ENCODE assay signal across 7 mouse cellular contexts in the genomic region with DNA sequence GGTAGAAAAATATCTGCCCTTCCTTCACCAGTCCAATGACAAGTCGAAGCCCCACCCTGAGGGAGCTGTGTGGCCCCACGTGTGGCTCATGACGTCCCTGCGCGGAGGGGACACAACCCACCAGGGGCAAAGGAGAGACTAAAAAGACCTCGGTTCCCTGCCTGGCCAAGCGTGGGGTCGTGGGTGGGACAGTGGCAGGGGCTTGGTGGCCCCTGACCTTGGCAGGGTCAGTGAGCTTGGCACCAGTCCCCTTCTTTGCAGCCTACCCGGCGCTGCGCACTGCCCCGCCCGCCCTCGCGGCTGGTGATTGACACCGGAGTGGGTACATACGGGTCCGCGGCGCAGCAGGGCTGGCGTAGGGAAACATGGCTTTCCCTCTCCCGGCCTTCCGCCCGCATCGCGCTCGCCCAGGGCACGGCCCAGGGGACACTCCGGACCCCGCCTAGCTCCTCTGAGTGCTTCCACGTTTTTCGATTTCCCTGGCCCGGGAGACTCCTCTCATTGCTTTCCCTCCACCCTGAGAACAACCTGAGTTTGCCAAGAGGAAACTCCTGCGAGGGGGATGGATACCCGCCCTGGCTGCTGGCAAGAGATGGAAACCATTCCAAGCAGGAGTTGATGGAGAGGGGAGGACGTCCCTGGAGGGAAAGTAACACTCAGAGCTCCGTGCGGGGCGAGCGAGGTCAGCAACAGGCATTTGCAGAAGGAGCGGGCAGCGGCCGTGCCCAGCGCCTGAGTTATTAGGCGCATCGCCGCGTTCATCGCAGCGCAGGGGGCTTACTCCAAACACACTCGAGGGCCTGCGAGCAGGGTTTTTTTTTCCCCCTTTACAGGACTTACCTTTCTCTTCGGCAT. TPM values are rescaled to one million over a fixed set of nuclear protein-coding genes. Genes with fewer than 3 reads are reported as not detected.
A peak's percentile ranks its signal among the peaks of the same experiment; 100 is the strongest.
DNase-seq lines count a peak whose midpoint lies in the region; ATAC-seq and TF ChIP-seq lines count a peak whose summit lies in the region.

No protein-coding gene starts in this region.

- peak overlapping the region; percentile 85 for H3K27ac ChIP-seq in embryonic facial prominence, embryonic 10.5 days (replicated peaks)
- peak overlapping the region; percentile 85 for H3K27ac ChIP-seq in limb, embryonic 10.5 days
- H3K27ac ChIP-seq in midbrain, embryonic 11.5 days (ENCODE audit: low read depth, low read length), result no peak overlapping the region
- H3K27ac ChIP-seq in spleen, adult 2 months (ENCODE audit: insufficient read depth, low read length), result peak overlapping the region; percentile 13; the same call in 1 of the 2 replicates

- H3K9ac ChIP-seq in midbrain, embryonic 11.5 days (ENCODE audit: low read length), result peak overlapping the region; percentile 62

- TF ChIP-seq POLR2A in spleen, adult 2 months (IDR thresholded peaks at IDR 0.05; ENCODE audit: low read depth, low read length), result no peak

- peaks cover 14% of the 10 kb centered on the region for H3K4me1 ChIP-seq in embryonic facial prominence, embryonic 10.5 days
- peaks cover 6% of the 10 kb centered on the region for H3K4me1 ChIP-seq in limb, embryonic 10.5 days
- peaks cover 5% of the 10 kb centered on the region for H3K4me1 ChIP-seq in midbrain, embryonic 11.5 days (ENCODE audit: control insufficient read depth, insufficient read depth, low read length)
- peaks cover 8% of the 10 kb centered on the region; the same call in 1 of the 2 replicates for H3K4me1 ChIP-seq in spleen, adult 2 months (ENCODE audit: control insufficient read depth, insufficient read depth, insufficient read length)

- ATAC-seq in midbrain, embryonic 11.5 days (ENCODE audit: low FRiP score), result peak; percentile 89

- no peak for TF ChIP-seq CTCF in spleen, adult 2 months (IDR thresholded peaks at IDR 0.05; ENCODE audit: extremely low read depth, insufficient read depth, insufficient read length, insufficient replicate concordance)

- peak overlapping the region; percentile 79 for H3K4me3 ChIP-seq in embryonic facial prominence, embryonic 10.5 days
- peak overlapping the region; percentile 77 for H3K4me3 ChIP-seq in limb, embryonic 10.5 days
- H3K4me3 ChIP-seq in midbrain, embryonic 11.5 days (ENCODE audit: low read depth, low read length), result peak overlapping the region; percentile 61
- peak overlapping the region; percentile 65 for H3K4me3 ChIP-seq in spleen, adult 2 months (ENCODE audit: extremely low read depth, insufficient read depth, insufficient read length)

- H3K9me3 ChIP-seq in embryonic facial prominence, embryonic 10.5 days, result peaks cover 3% of the 10 kb centered on the region; the same call in 1 of the 2 replicates
- H3K9me3 ChIP-seq in limb, embryonic 10.5 days (replicated peaks), result no peaks in the 10 kb centered on the region
- H3K9me3 ChIP-seq in midbrain, embryonic 11.5 days (ENCODE audit: control insufficient read depth, low read length), result no peaks in the 10 kb centered on the region

- 4% methylated on average over 53 of the region's 53 CpGs for WGBS in embryonic facial prominence, embryonic 10.5 days
- WGBS in limb, embryonic 10.5 days, result 5% methylated on average over 50 of the region's 53 CpGs
- WGBS in midbrain, embryonic 11.5 days, result 6% methylated on average over 47 of the region's 53 CpGs
- WGBS in spleen, adult 2 months, result 4% methylated on average over 52 of the region's 53 CpGs

- no peaks in the 10 kb centered on the region for H3K27me3 ChIP-seq in embryonic facial prominence, embryonic 10.5 days (replicated peaks; ENCODE audit: low read depth, poor library complexity, severe bottlenecking)
- no peaks in the 10 kb centered on the region for H3K27me3 ChIP-seq in limb, embryonic 10.5 days (ENCODE audit: low read depth, poor library complexity, severe bottlenecking)
- H3K27me3 ChIP-seq in midbrain, embryonic 11.5 days (ENCODE audit: control insufficient read depth, insufficient read depth, low read length), result no peaks in the 10 kb centered on the region
- H3K27me3 ChIP-seq in spleen, adult 2 months (ENCODE audit: control insufficient read depth, insufficient read depth, low read length), result no peaks in the 10 kb centered on the region

- peaks cover 12% of the 10 kb centered on the region; the same call in 1 of the 2 replicates for H3K36me3 ChIP-seq in embryonic facial prominence, embryonic 10.5 days (replicated peaks)
- H3K36me3 ChIP-seq in limb, embryonic 10.5 days, result peaks cover 2% of the 10 kb centered on the region; the same call in 1 of the 2 replicates
- no peaks in the 10 kb centered on the region for H3K36me3 ChIP-seq in midbrain, embryonic 11.5 days (ENCODE audit: control insufficient read depth, insufficient read depth, low read length)
- no peaks in the 10 kb centered on the region for H3K36me3 ChIP-seq in spleen, adult 2 months (ENCODE audit: control insufficient read depth, insufficient read depth, low read length)

- DNase-seq in adrenal gland, postnatal 14 days, result peak; percentile 81
- DNase-seq in embryonic facial prominence, embryonic 10.5 days (ENCODE audit: low spot score), result peak; percentile 80
- peak; percentile 55 to 61 for DNase-seq in heart, adult 18-20 months
- peak; percentile 53 for DNase-seq in kidney, adult 18-20 months
- peak; percentile 79 for DNase-seq in limb, embryonic 10.5 days (ENCODE audit: low spot score)
- DNase-seq in midbrain, embryonic 11.5 days (ENCODE audit: low spot score, missing footprints), result peak; percentile 97
- DNase-seq in spleen, adult 2 months (ENCODE audit: low read depth in 1 of 2, low spot score in 2 of 2), result peak in 1 of 2 experiments; percentile 20

- H3K4me2 ChIP-seq in midbrain, embryonic 11.5 days, result peak overlapping the region; percentile 94

RNA-seq across cellular contexts. Expression of a gene that starts 0.7 kb away (rescaled TPM):
- 102 and 131 TPM in 2 replicates for total RNA-seq in adrenal gland, postnatal 14 days (2021)
- polyA plus RNA-seq in embryonic facial prominence, embryonic 10.5 days (2016; fragmentation: Nextera tagmentation; extraction: Ambion mirVana), result 110 and 125 TPM in 2 replicates
- total RNA-seq in heart, adult 18-20 months (2021), result 1 to 10 TPM; 7.6 to 8.2 TPM
- polyA plus RNA-seq in limb, embryonic 10.5 days (2016; fragmentation: Nextera tagmentation; extraction: Ambion mirVana), result 83.1 and 116 TPM in 2 replicates
- polyA plus RNA-seq in midbrain, embryonic 11.5 days (2014; fragmentation: Nextera tagmentation; extraction: Ambion mirVana), result 154 and 172 TPM in 2 replicates
- 4.9 and 6.6 TPM in 2 replicates for polyA plus RNA-seq in spleen, adult 2 months (2012; rRNA removed)

Comparison
In these comparisons a context has a peak if more than half of its experiments do, and no peak if none do; other contexts are left out.
1. RNA of a gene that starts 0.7 kb away (polyA plus RNA-seq): 154 to 172 TPM in midbrain, embryonic 11.5 days, 110 to 125 TPM in embryonic facial prominence, embryonic 10.5 days and 83.1 to 116 TPM in limb, embryonic 10.5 days; 4.9 to 6.6 TPM in spleen, adult 2 months; every median in the first group is over 10 times any median in the second.
2. Peak in every context shown above with its lines, with median percentiles within 50 percentile points of each other: H3K4me3 ChIP-seq.